Mouse (Mus musculus): Measurements from ENCODE around the gene 4930578G10Rik. TPM values are rescaled to one million over a fixed set of nuclear protein-coding genes. Genes with fewer than 3 reads are reported as not detected.

Gene 4930578G10Rik
- polyA plus RNA-seq, 1 experiment from 2014 or later = 1.3 TPM

DNA sequence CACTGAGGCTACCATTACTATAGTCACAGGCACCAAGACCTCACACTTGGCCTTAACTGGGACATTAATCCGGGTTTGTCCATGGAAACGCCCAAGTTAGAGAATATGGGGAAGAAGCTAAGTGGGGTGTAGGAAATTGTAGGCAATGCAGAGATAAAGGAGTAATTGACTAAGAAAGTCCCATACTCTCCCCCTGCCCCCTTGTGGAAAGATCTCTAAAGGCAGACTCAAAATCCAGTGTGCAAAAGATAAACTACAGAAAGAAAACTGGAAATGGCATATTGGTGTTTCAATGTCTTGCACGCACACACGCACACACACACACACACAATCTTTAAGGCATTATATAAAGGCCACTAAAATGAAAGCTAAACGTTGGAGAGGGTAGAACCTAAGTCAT lies 135.4 kb downstream of the 4930578G10Rik start:
- DNase-seq (ENCODE audit: low spot score, missing footprints) (peak; percentile 84), ATAC-seq (ENCODE audit: low FRiP score) (no peak)
- no peaks in the 10 kb centered on the region for H3K27me3 ChIP-seq (ENCODE audit: control insufficient read depth, insufficient read depth, low read length)
- H3K36me3 ChIP-seq (ENCODE audit: control insufficient read depth, insufficient read depth, low read length) = no peaks in the 10 kb centered on the region
- no peak overlapping the region for H3K4me3 ChIP-seq (ENCODE audit: low read depth, low read length)
- H3K4me2 ChIP-seq = no peak overlapping the region
- no peaks in the 10 kb centered on the region for H3K9me3 ChIP-seq (ENCODE audit: control insufficient read depth, low read length)
- H3K27ac ChIP-seq (ENCODE audit: low read depth, low read length) = no peak overlapping the region
- H3K9ac ChIP-seq (ENCODE audit: low read length) = no peak overlapping the region
- WGBS = 81% methylated on average over 5 of the region's 5 CpGs
- H3K4me1 ChIP-seq (ENCODE audit: control insufficient read depth, insufficient read depth, low read length) = no peaks in the 10 kb centered on the region

DNA sequence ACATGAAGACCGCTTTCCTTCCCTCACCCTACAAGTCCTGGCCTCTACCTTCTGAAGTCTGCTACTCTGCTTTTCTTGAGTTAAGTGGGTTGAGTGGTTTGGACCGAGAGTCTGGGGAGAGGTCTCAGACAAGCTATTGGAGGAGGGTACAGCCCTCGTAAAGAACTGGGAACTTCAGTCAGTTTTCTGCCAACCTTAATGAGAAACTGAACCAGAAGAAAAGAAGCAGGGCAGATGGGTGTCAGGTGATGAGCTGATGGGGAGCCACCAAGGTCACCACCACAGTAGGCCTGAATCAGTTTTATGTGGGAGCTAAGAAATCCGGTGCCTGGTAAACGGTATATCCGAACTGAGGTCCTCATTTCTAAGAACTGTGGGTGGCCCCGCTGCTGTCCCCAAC lies 136.8 kb downstream of the 4930578G10Rik start:
- DNase-seq (ENCODE audit: low spot score, missing footprints) (no peak), ATAC-seq (ENCODE audit: low FRiP score) (no peak)
- Histone ChIP-seq H3K9ac (ENCODE audit: low read length) (no peak overlapping the region), H3K9me3 (ENCODE audit: control insufficient read depth, low read length) (no peaks in the 10 kb centered on the region), H3K27me3 (ENCODE audit: control insufficient read depth, insufficient read depth, low read length) (no peaks in the 10 kb centered on the region), H3K36me3 (ENCODE audit: control insufficient read depth, insufficient read depth, low read length) (no peaks in the 10 kb centered on the region), H3K4me3 (ENCODE audit: low read depth, low read length) (no peak overlapping the region), H3K27ac (ENCODE audit: low read depth, low read length) (no peak overlapping the region), H3K4me1 (ENCODE audit: control insufficient read depth, insufficient read depth, low read length) (no peaks in the 10 kb centered on the region), H3K4me2 (no peak overlapping the region)
- WGBS = 90% methylated on average over 7 of the region's 7 CpGs

DNA sequence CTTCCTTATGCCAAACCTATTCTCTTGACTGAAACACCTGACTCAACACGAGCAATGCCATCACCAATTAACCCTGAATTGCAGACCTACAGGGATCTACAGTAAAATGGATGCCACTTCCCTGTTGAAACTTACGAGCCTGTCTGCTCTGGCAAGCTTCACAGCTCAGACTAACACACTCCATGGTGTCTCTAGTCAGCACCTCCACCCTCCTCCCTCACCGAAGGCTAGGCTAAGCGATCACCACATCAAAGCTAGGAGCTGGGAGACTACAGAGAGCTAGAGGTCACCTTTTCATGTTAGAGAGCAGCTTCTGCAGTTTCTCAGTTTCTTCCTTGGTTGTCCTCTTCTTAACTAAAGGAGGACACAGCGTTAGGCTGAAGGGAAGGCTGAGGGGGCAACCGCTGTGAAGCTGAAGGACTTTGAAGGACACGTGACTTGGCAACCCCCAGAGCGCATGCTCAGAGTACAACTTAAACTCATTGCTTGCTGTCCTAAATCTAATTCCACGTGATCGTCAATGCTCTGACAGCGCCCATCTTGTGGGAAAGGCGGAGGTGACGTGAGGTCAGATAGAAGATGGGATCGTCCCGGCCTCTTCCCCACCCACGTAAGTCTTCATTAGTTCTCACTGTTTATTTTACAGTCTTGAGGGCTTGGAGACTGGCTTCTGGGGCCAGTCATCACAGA lies 137.5 kb downstream of the 4930578G10Rik start:
- no peaks in the 10 kb centered on the region for H3K4me1 ChIP-seq (ENCODE audit: control insufficient read depth, insufficient read depth, low read length)
- H3K27me3 ChIP-seq (ENCODE audit: control insufficient read depth, insufficient read depth, low read length) = no peaks in the 10 kb centered on the region
- no peak overlapping the region for H3K9ac ChIP-seq (ENCODE audit: low read length)
- no peaks in the 10 kb centered on the region for H3K9me3 ChIP-seq (ENCODE audit: control insufficient read depth, low read length)
- H3K4me3 ChIP-seq (ENCODE audit: low read depth, low read length) = no peak overlapping the region
- 85% methylated on average over 16 of the region's 16 CpGs for WGBS
- H3K4me2 ChIP-seq = no peak overlapping the region
- no peaks in the 10 kb centered on the region for H3K36me3 ChIP-seq (ENCODE audit: control insufficient read depth, insufficient read depth, low read length)
- no peak for DNase-seq (ENCODE audit: low spot score, missing footprints)
- no peak for ATAC-seq (ENCODE audit: low FRiP score)
- H3K27ac ChIP-seq (ENCODE audit: low read depth, low read length) = no peak overlapping the region

DNA sequence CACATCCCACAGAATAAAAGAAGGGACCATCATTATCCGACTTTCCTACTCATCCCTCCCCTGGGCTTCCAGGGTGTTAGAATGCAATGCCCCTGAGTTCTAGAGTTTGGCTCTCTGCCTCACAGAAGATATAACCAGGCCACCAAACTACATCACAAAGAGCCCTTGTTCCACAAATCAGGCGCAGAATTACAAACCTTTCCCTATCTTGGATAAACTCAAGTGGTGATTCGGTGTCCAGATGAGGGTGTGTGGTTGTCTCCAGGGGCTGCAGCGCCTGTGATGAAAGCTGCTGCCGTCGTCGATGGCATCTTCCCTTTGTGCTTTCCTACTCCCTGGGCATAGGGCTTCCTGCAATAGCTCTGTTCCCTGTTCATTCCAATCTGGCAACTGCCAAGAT lies 138.8 kb downstream of the 4930578G10Rik start, which contains the start of gene Fam205c:
Gene Fam205c, minus strand, starts transcription at position 101 of the 400 bp plus-strand sequence.
- WGBS = 88% methylated on average over 7 of the region's 7 CpGs
- H3K4me3 ChIP-seq (ENCODE audit: low read depth, low read length) = no peak within 1 kb of the TSS
- ATAC-seq (ENCODE audit: low FRiP score) (no peak), DNase-seq (ENCODE audit: low spot score, missing footprints) (no peak)
- H3K9me3 ChIP-seq (ENCODE audit: control insufficient read depth, low read length) = no peaks in the 10 kb centered on the region
- H3K27me3 ChIP-seq (ENCODE audit: control insufficient read depth, insufficient read depth, low read length) = no peaks in the 10 kb centered on the region
- H3K9ac ChIP-seq (ENCODE audit: low read length) = no peak within 1 kb of the TSS
- no peak within 1 kb of the TSS for H3K27ac ChIP-seq (ENCODE audit: low read depth, low read length)
- H3K4me1 ChIP-seq (ENCODE audit: control insufficient read depth, insufficient read depth, low read length) = no peaks in the 10 kb centered on the region
- H3K36me3 ChIP-seq (ENCODE audit: control insufficient read depth, insufficient read depth, low read length) = no peaks in the 10 kb centered on the region
- H3K4me2 ChIP-seq = no peak within 1 kb of the TSS

DNA sequence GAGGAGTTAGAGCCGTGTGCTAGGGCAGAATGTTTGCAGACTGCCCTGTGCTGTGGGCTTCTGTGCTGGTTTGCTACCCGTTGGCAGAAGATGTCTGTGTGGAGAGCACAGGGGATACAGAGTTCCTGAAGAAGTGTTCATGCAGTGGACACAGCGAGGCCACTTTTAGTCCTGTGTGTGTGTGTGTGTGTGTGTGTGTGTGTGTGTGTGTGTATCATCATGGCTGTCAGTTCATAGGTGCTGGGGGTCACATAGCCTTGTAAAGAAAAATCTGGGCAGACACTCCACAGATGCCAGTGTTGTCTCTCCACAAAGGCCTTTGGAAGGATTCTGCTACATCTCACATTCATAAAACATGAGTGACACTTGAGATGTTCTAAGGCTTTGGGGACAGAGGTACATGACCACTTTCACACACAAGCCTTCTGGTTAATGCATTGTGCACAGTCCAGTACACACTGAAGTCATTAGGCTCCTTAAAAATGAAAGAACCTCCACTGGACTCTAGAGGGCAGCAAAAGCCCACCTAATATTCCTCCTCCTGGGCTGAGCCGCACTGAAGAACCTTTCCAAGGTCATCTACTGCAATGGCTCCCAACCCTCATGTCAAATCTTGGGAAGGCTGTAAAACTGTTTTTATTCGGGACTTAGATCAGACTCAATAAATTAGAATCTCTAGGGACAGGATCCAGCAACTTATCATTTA lies 141.4 kb downstream of the 4930578G10Rik start:
- no peak overlapping the region for H3K27ac ChIP-seq (ENCODE audit: low read depth, low read length)
- no peaks in the 10 kb centered on the region for H3K27me3 ChIP-seq (ENCODE audit: control insufficient read depth, insufficient read depth, low read length)
- H3K36me3 ChIP-seq (ENCODE audit: control insufficient read depth, insufficient read depth, low read length) = no peaks in the 10 kb centered on the region
- no peak overlapping the region for H3K4me3 ChIP-seq (ENCODE audit: low read depth, low read length)
- no peak overlapping the region for H3K9ac ChIP-seq (ENCODE audit: low read length)
- no peak overlapping the region for H3K4me2 ChIP-seq
- no peaks in the 10 kb centered on the region for H3K9me3 ChIP-seq (ENCODE audit: control insufficient read depth, low read length)
- ATAC-seq (ENCODE audit: low FRiP score) (peak; percentile 86), DNase-seq (ENCODE audit: low spot score, missing footprints) (peak; percentile 95)
- 48% methylated on average over 5 of the region's 5 CpGs for WGBS
- H3K4me1 ChIP-seq (ENCODE audit: control insufficient read depth, insufficient read depth, low read length) = no peaks in the 10 kb centered on the region

DNA sequence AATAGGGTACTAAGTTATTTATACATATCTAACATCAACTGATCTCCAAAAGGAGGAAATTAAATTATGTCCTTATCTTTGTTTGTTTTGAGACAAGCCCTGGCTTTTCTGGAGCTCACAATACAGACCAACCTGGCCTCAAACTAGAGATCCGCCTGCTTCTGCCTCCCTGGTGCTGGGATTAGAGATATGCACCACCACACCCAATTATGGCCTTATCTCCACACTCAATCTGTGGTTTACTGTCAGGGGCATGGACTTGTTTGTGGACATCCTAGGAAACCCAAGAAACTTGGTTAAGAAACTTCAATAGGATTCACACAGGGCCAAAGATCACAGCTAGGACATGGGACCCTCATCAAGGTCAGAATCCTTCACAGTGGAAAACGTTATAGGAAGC lies 142.3 kb downstream of the 4930578G10Rik start:
- no peak overlapping the region for H3K9ac ChIP-seq (ENCODE audit: low read length)
- DNase-seq (ENCODE audit: low spot score, missing footprints) (no peak), ATAC-seq (ENCODE audit: low FRiP score) (no peak)
- no peaks in the 10 kb centered on the region for H3K36me3 ChIP-seq (ENCODE audit: control insufficient read depth, insufficient read depth, low read length)
- H3K27ac ChIP-seq (ENCODE audit: low read depth, low read length) = no peak overlapping the region
- H3K4me2 ChIP-seq = no peak overlapping the region
- H3K4me1 ChIP-seq (ENCODE audit: control insufficient read depth, insufficient read depth, low read length) = no peaks in the 10 kb centered on the region
- 82% methylated on average over 2 of the region's 2 CpGs for WGBS
- no peak overlapping the region for H3K4me3 ChIP-seq (ENCODE audit: low read depth, low read length)
- no peaks in the 10 kb centered on the region for H3K9me3 ChIP-seq (ENCODE audit: control insufficient read depth, low read length)
- no peaks in the 10 kb centered on the region for H3K27me3 ChIP-seq (ENCODE audit: control insufficient read depth, insufficient read depth, low read length)

DNA sequence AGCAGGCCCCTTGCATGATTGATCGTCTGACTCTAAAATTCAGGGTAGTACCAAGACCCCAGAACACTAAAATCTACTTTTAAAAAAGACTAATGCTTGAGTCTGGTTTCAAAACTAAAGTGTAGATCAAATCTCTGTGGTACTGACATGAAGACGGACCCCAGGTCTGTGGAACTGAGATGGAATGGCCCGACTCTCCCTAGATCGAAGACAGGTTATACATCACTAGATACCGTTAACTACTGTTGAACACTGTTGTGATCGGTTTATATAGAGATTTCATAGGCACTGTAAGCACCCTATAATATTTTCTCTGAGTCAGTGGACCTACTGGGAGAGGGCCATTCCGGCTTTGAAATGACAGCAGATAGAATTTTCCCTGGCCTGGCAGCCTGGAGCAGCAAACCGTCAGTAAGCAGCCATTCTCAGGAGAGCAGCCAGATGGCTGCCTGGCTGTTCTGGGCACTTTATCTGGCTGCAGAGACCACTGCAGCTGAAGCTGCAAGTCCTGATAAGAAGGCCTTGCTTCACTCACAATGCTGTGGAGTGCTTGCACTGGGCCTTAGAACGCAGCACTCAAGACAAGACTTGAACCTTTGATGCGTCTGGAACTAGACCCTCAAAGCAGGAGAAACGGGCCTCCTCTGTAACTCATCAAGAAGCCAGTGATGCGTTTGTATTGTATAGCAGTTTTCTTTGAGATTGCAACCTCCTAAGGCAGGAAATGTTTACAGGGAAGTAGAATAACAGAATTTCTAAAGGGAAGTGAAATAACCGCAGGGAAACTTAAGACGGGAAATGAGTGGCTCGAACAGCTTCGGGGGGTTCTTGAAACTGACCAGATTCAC lies 144.7 kb downstream of the 4930578G10Rik start:
- Histone ChIP-seq H3K4me3 (ENCODE audit: low read depth, low read length) (no peak overlapping the region), H3K36me3 (ENCODE audit: control insufficient read depth, insufficient read depth, low read length) (no peaks in the 10 kb centered on the region), H3K4me1 (ENCODE audit: control insufficient read depth, insufficient read depth, low read length) (no peaks in the 10 kb centered on the region), H3K4me2 (no peak overlapping the region), H3K27ac (ENCODE audit: low read depth, low read length) (no peak overlapping the region), H3K9me3 (ENCODE audit: control insufficient read depth, low read length) (no peaks in the 10 kb centered on the region), H3K27me3 (ENCODE audit: control insufficient read depth, insufficient read depth, low read length) (no peaks in the 10 kb centered on the region), H3K9ac (ENCODE audit: low read length) (no peak overlapping the region)
- WGBS = 85% methylated on average over 16 of the region's 16 CpGs
- DNase-seq (ENCODE audit: low spot score, missing footprints) = peak; percentile 85
- ATAC-seq (ENCODE audit: low FRiP score) = no peak

DNA sequence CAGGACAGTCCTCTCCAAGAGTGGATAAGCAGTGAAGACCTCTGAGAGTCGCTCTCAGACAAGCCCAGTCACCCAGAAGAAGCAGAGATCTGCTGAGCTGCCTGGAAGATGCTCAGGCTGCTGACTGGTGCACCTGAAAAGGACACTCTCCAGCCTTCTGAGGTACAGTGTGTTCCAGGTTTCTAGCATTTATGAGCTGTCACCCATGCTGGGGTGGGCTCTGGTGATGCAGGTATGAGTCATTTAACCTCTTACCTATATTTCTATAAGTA lies 145.3 kb downstream of the 4930578G10Rik start:
- DNase-seq (ENCODE audit: low spot score, missing footprints) (no peak), ATAC-seq (ENCODE audit: low FRiP score) (no peak)
- Histone ChIP-seq H3K9me3 (ENCODE audit: control insufficient read depth, low read length) (no peaks in the 10 kb centered on the region), H3K27me3 (ENCODE audit: control insufficient read depth, insufficient read depth, low read length) (no peaks in the 10 kb centered on the region), H3K4me1 (ENCODE audit: control insufficient read depth, insufficient read depth, low read length) (no peaks in the 10 kb centered on the region), H3K4me2 (no peak overlapping the region), H3K36me3 (ENCODE audit: control insufficient read depth, insufficient read depth, low read length) (no peaks in the 10 kb centered on the region), H3K27ac (ENCODE audit: low read depth, low read length) (no peak overlapping the region), H3K4me3 (ENCODE audit: low read depth, low read length) (no peak overlapping the region), H3K9ac (ENCODE audit: low read length) (no peak overlapping the region)
- WGBS = 54% methylated on average over 1 of the region's 1 CpGs

DNA sequence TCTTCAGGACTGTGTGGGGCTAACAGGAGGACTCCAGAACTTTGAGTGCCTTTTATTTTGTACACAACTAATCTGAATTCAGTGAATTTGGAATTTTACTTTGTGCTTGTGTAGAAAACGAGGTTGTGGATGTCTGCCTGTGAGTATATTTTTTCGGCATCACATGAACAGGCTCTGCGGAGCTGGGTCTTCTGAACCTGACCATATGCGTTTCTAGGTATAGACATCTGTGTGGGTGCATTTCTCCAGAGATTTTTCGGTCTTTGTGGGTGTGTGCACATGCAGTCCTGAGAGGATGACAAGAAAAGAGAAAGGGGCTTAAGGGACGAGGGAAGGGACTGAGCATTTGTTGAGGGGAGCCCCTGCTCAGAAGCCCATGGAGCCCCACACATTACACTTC lies 151.6 kb downstream of the 4930578G10Rik start:
- ATAC-seq (ENCODE audit: low FRiP score) = no peak
- no peak for DNase-seq (ENCODE audit: low spot score, missing footprints)
- Histone ChIP-seq H3K4me3 (ENCODE audit: low read depth, low read length) (no peak overlapping the region), H3K9me3 (ENCODE audit: control insufficient read depth, low read length) (no peaks in the 10 kb centered on the region), H3K27me3 (ENCODE audit: control insufficient read depth, insufficient read depth, low read length) (no peaks in the 10 kb centered on the region), H3K27ac (ENCODE audit: low read depth, low read length) (no peak overlapping the region), H3K4me2 (no peak overlapping the region), H3K36me3 (ENCODE audit: control insufficient read depth, insufficient read depth, low read length) (no peaks in the 10 kb centered on the region), H3K4me1 (ENCODE audit: control insufficient read depth, insufficient read depth, low read length) (no peaks in the 10 kb centered on the region), H3K9ac (ENCODE audit: low read length) (no peak overlapping the region)
- 85% methylated on average over 6 of the region's 6 CpGs for WGBS
